In genomic region chr4:139614524-139615260, GRCm38 (mm10) we compare ENCODE assay signal across 28 mouse cellular contexts. TPM values are rescaled to one million over a fixed set of nuclear protein-coding genes. Genes with fewer than 3 reads are reported as not detected.
DNase-seq lines count a peak whose midpoint lies in the region; ATAC-seq and TF ChIP-seq lines count a peak whose summit lies in the region.
"Had no signal": no experiment of that assay in that cellular context is flagged by ENCODE, and none has a peak within 500 bp of the region (broad histone marks: within the 10 kb centered on the region; RNA-seq: fewer than 3 reads in every experiment).

No protein-coding gene starts in this region.

- H3K9me3 ChIP-seq in hindbrain, postnatal 0 days (ENCODE audit: low read length), result no peaks in the 10 kb centered on the region
- 0 out of 2 replicates have a peak, but pooled peaks cover 4% of the 10 kb centered on the region for H3K9me3 ChIP-seq in hindbrain, embryonic 13.5 days
- no peaks in the 10 kb centered on the region for H3K9me3 ChIP-seq in megakaryocyte, embryonic 14.5 days
- no peaks in the 10 kb centered on the region for H3K9me3 ChIP-seq in ES-Bruce4 (replicated peaks; ENCODE audit: control insufficient read depth, insufficient read depth, low read length, poor library complexity, severe bottlenecking)
- H3K9me3 ChIP-seq: embryonic facial prominence, embryonic 15.5 days had no signal

- no peak for TF ChIP-seq POLR2A in ES-Bruce4 (IDR thresholded peaks at IDR 0.05; ENCODE audit: insufficient read depth, low read length)

- H3K9ac ChIP-seq in hindbrain, postnatal 0 days (replicated peaks; ENCODE audit: low read length), result no peak overlapping the region
- no peak overlapping the region for H3K9ac ChIP-seq in hindbrain, embryonic 13.5 days
- no peak overlapping the region for H3K9ac ChIP-seq in ES-Bruce4 (ENCODE audit: low read depth, poor library complexity, severe bottlenecking)
- H3K9ac ChIP-seq: embryonic facial prominence, embryonic 15.5 days; liver, embryonic 14.5 days had no signal

- no peak for ATAC-seq in hindbrain, postnatal 0 days
- no peak for ATAC-seq in hindbrain, embryonic 13.5 days (ENCODE audit: low FRiP score)
- no peak for ATAC-seq in megakaryocyte, adult 5-6 weeks (ENCODE audit: poor library complexity, severe bottlenecking)
- ATAC-seq: hindbrain, embryonic 16.5 days; Patski had no signal

- no peak for TF ChIP-seq EP300 in ES-Bruce4 (IDR thresholded peaks at IDR 0.05; ENCODE audit: insufficient read depth, low read depth, low read length)

- no peak overlapping the region for H3K27ac ChIP-seq in hindbrain, postnatal 0 days
- H3K27ac ChIP-seq in hindbrain, embryonic 13.5 days, result no peak overlapping the region
- no peak overlapping the region for H3K27ac ChIP-seq in ES-Bruce4 (ENCODE audit: insufficient read depth, low read length)
- H3K27ac ChIP-seq: embryonic facial prominence, embryonic 15.5 days; heart, adult 2 months; left cerebral cortex, adult 2 months; limb, embryonic 10.5 days; liver, embryonic 14.5 days had no signal

- peak; percentile 30 for DNase-seq in hindbrain, postnatal 0 days (ENCODE audit: low spot score)
- DNase-seq in brain, adult 2 months (ENCODE audit: low read depth, low spot score), result peak; percentile 55
- DNase-seq in cerebellum, postnatal 36 days, result no peak
- no peak for DNase-seq in layer of hippocampus, adult 18-20 months (ENCODE audit: low spot score in 2 of 2)
- DNase-seq: adrenal gland, postnatal 14 days; cerebellum, adult 11-12 months; cerebellum, postnatal 25 days; heart, adult 2 months; heart, postnatal 4 days; kidney, adult 8-10 months; kidney, postnatal 36 days; layer of hippocampus, adult 9-11 months; lung, postnatal 10 days had no signal

- H3K4me2 ChIP-seq in hindbrain, postnatal 0 days (ENCODE audit: low read depth, low read length), result no peak overlapping the region
- no peak overlapping the region for H3K4me2 ChIP-seq in hindbrain, embryonic 13.5 days
- H3K4me2 ChIP-seq: embryonic facial prominence, embryonic 15.5 days had no signal

- H3K4me3 ChIP-seq in hindbrain, postnatal 0 days (ENCODE audit: low read length), result no peak overlapping the region
- H3K4me3 ChIP-seq in hindbrain, embryonic 13.5 days, result no peak overlapping the region
- peak overlapping the region; percentile 51 for H3K4me3 ChIP-seq in megakaryocyte, embryonic 14.5 days (replicated peaks)
- H3K4me3 ChIP-seq in ES-Bruce4 (ENCODE audit: low read depth, low read length), result peak overlapping the region; percentile 78
- H3K4me3 ChIP-seq: embryonic facial prominence, embryonic 15.5 days; heart, adult 2 months; left cerebral cortex, adult 2 months; limb, embryonic 10.5 days had no signal

- WGBS in hindbrain, postnatal 0 days, result 85% methylated on average over 21 of the region's 21 CpGs
- WGBS in hindbrain, embryonic 13.5 days, result 88% methylated on average over 21 of the region's 21 CpGs

- H3K36me3 ChIP-seq in hindbrain, postnatal 0 days (ENCODE audit: insufficient read depth, low read length), result peaks cover 33% of the 10 kb centered on the region
- peaks cover 31% of the 10 kb centered on the region for H3K36me3 ChIP-seq in hindbrain, embryonic 13.5 days
- peaks cover 12% of the 10 kb centered on the region for H3K36me3 ChIP-seq in megakaryocyte, embryonic 14.5 days (replicated peaks; ENCODE audit: low read length)
- H3K36me3 ChIP-seq in ES-Bruce4 (ENCODE audit: control insufficient read depth, insufficient read depth, low read length, poor library complexity, severe bottlenecking), result no peaks in the 10 kb centered on the region

- H3K27me3 ChIP-seq in hindbrain, postnatal 0 days (ENCODE audit: insufficient read depth, low read length), result no peaks in the 10 kb centered on the region
- H3K27me3 ChIP-seq in hindbrain, embryonic 13.5 days, result no peaks in the 10 kb centered on the region
- H3K27me3 ChIP-seq in megakaryocyte, embryonic 14.5 days (replicated peaks), result peaks cover 5% of the 10 kb centered on the region
- H3K27me3 ChIP-seq in ES-Bruce4 (ENCODE audit: control insufficient read depth, insufficient read depth, low read length, poor library complexity, severe bottlenecking), result no peaks in the 10 kb centered on the region
- H3K27me3 ChIP-seq: embryonic facial prominence, embryonic 15.5 days; Patski had no signal

- TF ChIP-seq CTCF in hindbrain, postnatal 0 days (IDR thresholded peaks at IDR 0.05; ENCODE audit: low read depth), result no peak
- peak; percentile 26 for TF ChIP-seq CTCF in ES-Bruce4 (IDR thresholded peaks at IDR 0.05; ENCODE audit: low read depth, low read length)

- peaks cover 5% of the 10 kb centered on the region; the same call in 1 of the 2 replicates for H3K4me1 ChIP-seq in hindbrain, postnatal 0 days (ENCODE audit: insufficient read depth, low read length)
- H3K4me1 ChIP-seq in hindbrain, embryonic 13.5 days (replicated peaks), result peaks cover 34% of the 10 kb centered on the region
- H3K4me1 ChIP-seq in megakaryocyte, embryonic 14.5 days, result peaks cover 57% of the 10 kb centered on the region
- peaks cover 4% of the 10 kb centered on the region for H3K4me1 ChIP-seq in ES-Bruce4 (ENCODE audit: control insufficient read depth, insufficient read depth, low read length)

RNA-seq across cellular contexts. Expression of gene Aldh4a1, which starts 8.0 kb away (rescaled TPM):
- 30.0 and 43.3 TPM in 2 replicates for total RNA-seq in hindbrain, postnatal 0 days (2014; rRNA removed)
- polyA plus RNA-seq in hindbrain, postnatal 0 days (2015; fragmentation: Nextera tagmentation; extraction: Ambion mirVana), result 26.6 and 27.6 TPM in 2 replicates
- 21.8 and 22.2 TPM in 2 replicates for polyA plus RNA-seq in hindbrain, embryonic 13.5 days (2015; fragmentation: Nextera tagmentation; extraction: Ambion mirVana)
- 12.3 and 18.6 TPM in 2 replicates for polyA plus RNA-seq in megakaryocyte, embryonic 14.5 days (2012; ENCODE audit: insufficient read depth, low replicate concordance)
- 4.9 and 5.7 TPM in 2 replicates for total RNA-seq in megakaryocyte, adult 5-6 weeks (2015)
- total RNA-seq in megakaryocyte, adult 5-6 weeks (2017), result 5.8 and 8.9 TPM in 2 replicates
- 30.9 and 32.3 TPM in 2 replicates for polyA plus RNA-seq in ES-Bruce4 (2011; ENCODE audit: insufficient read depth, insufficient read length, low read depth, missing spikeins)
- 10 to 100 TPM; 19.6 to 21.4 TPM for total RNA-seq in layer of hippocampus, adult 18-20 months (2021)

RNA-seq across cellular contexts. Expression of gene Gm21969, which starts 11.7 kb away (rescaled TPM):
- total RNA-seq in hindbrain, postnatal 0 days (2014; rRNA removed), result not detected in 2 replicates
- polyA plus RNA-seq in hindbrain, postnatal 0 days (2015; fragmentation: Nextera tagmentation; extraction: Ambion mirVana), result not detected in 2 replicates
- not detected in 2 replicates for polyA plus RNA-seq in hindbrain, embryonic 13.5 days (2015; fragmentation: Nextera tagmentation; extraction: Ambion mirVana)
- 0.03 TPM in 1 of 2 replicates, not detected in the other for polyA plus RNA-seq in megakaryocyte, embryonic 14.5 days (2012; ENCODE audit: insufficient read depth, low replicate concordance)
- total RNA-seq in megakaryocyte, adult 5-6 weeks (2015), result not detected in 2 replicates
- total RNA-seq in megakaryocyte, adult 5-6 weeks (2017), result not detected in 2 replicates
- 0.21 TPM in 1 of 2 replicates, not detected in the other for polyA plus RNA-seq in ES-Bruce4 (2011; ENCODE audit: insufficient read depth, insufficient read length, low read depth, missing spikeins)
- total RNA-seq in layer of hippocampus, adult 18-20 months (2021), result not detected
- total RNA-seq: adrenal gland, postnatal 14 days; gastrocnemius, adult 8-10 months; heart, adult 2 months; heart, postnatal 4 days; left cerebral cortex, adult 2 months; megakaryocyte progenitor cell, adult 5-6 weeks had no signal
- polyA plus RNA-seq: embryonic facial prominence, embryonic 15.5 days; heart, adult 2 months; heart, embryonic 14.5 days; hindbrain, embryonic 16.5 days; limb, embryonic 10.5 days; liver, embryonic 14.5 days; Patski; thymus, postnatal 0 days had no signal

RNA-seq across cellular contexts. Expression of gene Tas1r2, which starts 38.6 kb away (rescaled TPM):
- total RNA-seq in hindbrain, postnatal 0 days (2014; rRNA removed), result not detected in 2 replicates
- not detected in 2 replicates for polyA plus RNA-seq in hindbrain, postnatal 0 days (2015; fragmentation: Nextera tagmentation; extraction: Ambion mirVana)
- not detected in 2 replicates for polyA plus RNA-seq in hindbrain, embryonic 13.5 days (2015; fragmentation: Nextera tagmentation; extraction: Ambion mirVana)
- 0.48 TPM in 1 of 2 replicates, not detected in the other for polyA plus RNA-seq in megakaryocyte, embryonic 14.5 days (2012; ENCODE audit: insufficient read depth, low replicate concordance)
- not detected in 2 replicates for total RNA-seq in megakaryocyte, adult 5-6 weeks (2015)
- total RNA-seq in megakaryocyte, adult 5-6 weeks (2017), result not detected in 2 replicates
- not detected in 2 replicates for polyA plus RNA-seq in ES-Bruce4 (2011; ENCODE audit: insufficient read depth, insufficient read length, low read depth, missing spikeins)
- not detected for total RNA-seq in layer of hippocampus, adult 18-20 months (2021)
- total RNA-seq: adrenal gland, postnatal 14 days; gastrocnemius, adult 8-10 months; heart, adult 2 months; heart, postnatal 4 days; left cerebral cortex, adult 2 months; megakaryocyte progenitor cell, adult 5-6 weeks had no signal
- polyA plus RNA-seq: heart, adult 2 months; heart, embryonic 14.5 days; hindbrain, embryonic 16.5 days; limb, embryonic 10.5 days; liver, embryonic 14.5 days; thymus, postnatal 0 days; urinary bladder, adult 2 months had no signal

Comparison
In these comparisons a context has a peak if more than half of its experiments do, and no peak if none do; other contexts are left out.
1. DNase-seq: peak in hindbrain, postnatal 0 days (single experiment) and brain, adult 2 months (single experiment); none in cerebellum, postnatal 36 days (0 of 2) and layer of hippocampus, adult 18-20 months (0 of 2).
2. H3K4me3 ChIP-seq: peak in megakaryocyte, embryonic 14.5 days (single experiment) and ES-Bruce4 (single experiment); none in hindbrain, postnatal 0 days (single experiment) and hindbrain, embryonic 13.5 days (single experiment).